Mouse (Mus musculus) heart, adult 2 months (tissue): ENCODE data around the gene Nr1i3. TPM values are rescaled to one million over a fixed set of nuclear protein-coding genes. Genes with fewer than 3 reads are reported as not detected.

Experiments used
- DNase-seq, 2 experiments: peaks; one replicate each; pipeline ENCODE4 v3.0.0; 2021
- H3K27ac ChIP-seq: fragments of 200-600 bp; 2 replicates; pipeline ENCODE4 v1.8.1; 2022
- H3K27me3 ChIP-seq: fragments of 200-500 bp; 2 replicates; pipeline ENCODE4 v1.6.1; 2012; ENCODE audit warnings: mild to moderate bottlenecking, low read length, inconsistent platforms, mixed read lengths; ENCODE audit not compliant: control insufficient read depth, insufficient read depth
- H3K36me3 ChIP-seq: fragments of 200-500 bp; 2 replicates; pipeline ENCODE4 v1.6.1; 2012; ENCODE audit warnings: low read length, inconsistent platforms; ENCODE audit not compliant: control insufficient read depth, insufficient read depth
- H3K4me1 ChIP-seq: fragments of 200-500 bp; 2 replicates; pipeline ENCODE4 v1.6.1; 2011; ENCODE audit warnings: low read length; ENCODE audit not compliant: control insufficient read depth, insufficient read depth
- H3K4me3 ChIP-seq: fragments of 200-600 bp; 2 replicates; pipeline ENCODE4 v1.8.1; 2022
- H3K79me2 ChIP-seq: fragments of 200-500 bp; replicated peaks from 2 replicates; pipeline ENCODE4 v1.6.1; 2012; ENCODE audit warnings: mild to moderate bottlenecking, inconsistent platforms, low read length, moderate library complexity, mixed read lengths; ENCODE audit not compliant: control insufficient read depth, insufficient read depth
- H3K9ac ChIP-seq: fragments of 200-500 bp; 2 replicates; pipeline ENCODE4 v1.6.1; 2012; ENCODE audit warnings: low read depth, mild to moderate bottlenecking, control low read depth, inconsistent platforms, low read length, mixed read lengths
- CTCF ChIP-seq: fragments of 200-600 bp; IDR thresholded peaks from 2 replicates; pipeline ENCODE4 v1.8.1; 2022; ENCODE audit warnings: antibody characterized with exemption, mild to moderate bottlenecking, moderate library complexity
- EP300 ChIP-seq: fragments of 200-500 bp; IDR thresholded peaks from 2 replicates; pipeline ENCODE4 v1.6.1; 2011; ENCODE audit warnings: low read depth, low read length, control low read depth; ENCODE audit not compliant: insufficient read depth
- POLR2A ChIP-seq: fragments of 200-500 bp; IDR thresholded peaks from 2 replicates; pipeline ENCODE4 v1.6.1; 2011; ENCODE audit warnings: mild to moderate bottlenecking, low read depth, low read length, control low read depth; ENCODE audit not compliant: insufficient read depth
- WGBS: fragments of 180-500 bp; shearing (Covaris S2); methylation state at CpG from one replicate; pipeline ENCODE4 v1.1.7; 2018; 5-methylcytosine and 5-hydroxymethylcytosine counted together
- intact Hi-C: fragments of 180-260 bp; cut with DNase I; formaldehyde crosslinking; loops from one replicate; pipeline ENCODE4 v1.15.1; 2025
- polyA plus RNA-seq: library from polyadenylated mRNA; depleted of rRNA; stranded (reverse); fragments of >200 nt; gene quantifications from 2 replicates; pipeline ENCODE4 v1.2.3, GENCODE M21; 2012
- total RNA-seq, 2 experiments: library from RNA; stranded (reverse); gene quantifications; 2 replicates each; pipeline ENCODE4 v1.2.3; 2021

Gene Nr1i3
- total and polyA plus RNA-seq, 3 experiments = not detected

DNA sequence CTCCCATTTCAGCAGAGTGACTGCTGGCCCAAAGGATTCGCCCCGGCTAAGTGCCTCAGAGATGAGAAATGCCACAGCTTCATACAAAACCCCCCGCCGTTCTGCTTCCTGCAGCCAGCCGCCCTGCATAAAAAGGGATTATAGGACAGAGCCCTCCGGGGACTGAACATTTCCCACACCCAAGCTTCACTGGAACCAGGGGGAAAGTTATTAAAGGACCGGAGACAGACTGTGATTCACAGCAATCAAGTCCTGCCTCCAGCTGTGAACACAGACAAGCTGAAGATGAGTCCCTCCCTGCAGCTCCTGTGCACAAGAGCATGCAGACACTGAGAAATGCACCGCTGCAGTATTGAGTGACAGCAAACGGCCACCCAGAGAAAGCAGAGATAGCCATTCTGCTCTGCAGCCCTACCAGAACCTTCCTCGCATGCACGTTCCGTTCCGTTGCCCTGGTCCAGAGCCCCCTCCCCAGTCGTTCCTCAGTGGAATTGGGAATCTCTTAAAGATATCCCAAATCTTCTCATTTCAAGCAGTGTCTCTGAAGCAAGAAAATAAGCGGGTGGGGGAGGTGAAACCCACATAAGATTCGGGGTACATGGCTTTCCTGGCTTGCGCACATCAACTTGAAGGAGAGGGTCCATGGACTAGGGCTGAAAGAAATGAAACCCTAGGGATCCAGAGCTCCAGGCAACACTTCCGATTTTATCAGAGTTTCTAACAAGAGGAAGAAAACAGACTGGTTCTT is 20.5 kb upstream of the Nr1i3 start:
- Histone ChIP-seq H3K9ac (peak overlapping the region; percentile 61), H3K79me2 (peaks cover 2% of the 10 kb centered on the region; the same call in 1 of the 2 replicates), H3K27ac (peak overlapping the region; percentile 69), H3K36me3 (no peaks in the 10 kb centered on the region), H3K4me3 (peak overlapping the region; percentile 42), H3K4me1 (peaks cover 11% of the 10 kb centered on the region), H3K27me3 (0 out of 2 replicates have a peak, but pooled peaks cover 1% of the 10 kb centered on the region)
- peak; percentile 25 to 43 for DNase-seq
- intact Hi-C loops = loop anchor here (2.0 kb wide), 1 partner anchor 28 kb away; no protein-coding TSS in a partner anchor
- WGBS = 8% methylated on average over 18 of the region's 18 CpGs
- TF ChIP-seq CTCF (no peak), EP300 (no peak), POLR2A (no peak)

- WGBS = 38% methylated on average over 11 of the region's 11 CpGs
- Histone ChIP-seq H3K9ac (peak overlapping the region; percentile 90), H3K79me2 (peaks cover 2% of the 10 kb centered on the region; the same call in 1 of the 2 replicates), H3K36me3 (no peaks in the 10 kb centered on the region), H3K27me3 (0 out of 2 replicates have a peak, but pooled peaks cover 1% of the 10 kb centered on the region), H3K4me1 (peaks cover 9% of the 10 kb centered on the region), H3K27ac (peak overlapping the region; percentile 69), H3K4me3 (peak overlapping the region; percentile 42)
- TF ChIP-seq EP300 (no peak), POLR2A (no peak), CTCF (no peak)
- intact Hi-C loops = loop anchor here (2.0 kb wide), 2 partner anchors 27 to 29 kb away; no protein-coding TSS in a partner anchor
- no peak for DNase-seq
Observed at GRCm38 (mm10) chr1:171193911-171194830, 19.6 kb upstream of the Nr1i3 start.

- Histone ChIP-seq H3K27me3 (0 out of 2 replicates have a peak, but pooled peaks cover 1% of the 10 kb centered on the region), H3K79me2 (peaks cover 2% of the 10 kb centered on the region; the same call in 1 of the 2 replicates), H3K9ac (peak overlapping the region; percentile 90), H3K4me3 (peak overlapping the region; percentile 85), H3K4me1 (peaks cover 7% of the 10 kb centered on the region), H3K27ac (peak overlapping the region; percentile 82), H3K36me3 (no peaks in the 10 kb centered on the region)
- WGBS = 26% methylated on average over 20 of the region's 20 CpGs
- no peak for DNase-seq
- TF ChIP-seq CTCF (no peak), POLR2A (no peak), EP300 (no peak)
- intact Hi-C loops = loop anchor here (2.0 kb wide), 1 partner anchor 26 kb away; no protein-coding TSS in a partner anchor
Observed at GRCm38 (mm10) chr1:171195046-171195822, 18.5 kb upstream of the Nr1i3 start.

DNA sequence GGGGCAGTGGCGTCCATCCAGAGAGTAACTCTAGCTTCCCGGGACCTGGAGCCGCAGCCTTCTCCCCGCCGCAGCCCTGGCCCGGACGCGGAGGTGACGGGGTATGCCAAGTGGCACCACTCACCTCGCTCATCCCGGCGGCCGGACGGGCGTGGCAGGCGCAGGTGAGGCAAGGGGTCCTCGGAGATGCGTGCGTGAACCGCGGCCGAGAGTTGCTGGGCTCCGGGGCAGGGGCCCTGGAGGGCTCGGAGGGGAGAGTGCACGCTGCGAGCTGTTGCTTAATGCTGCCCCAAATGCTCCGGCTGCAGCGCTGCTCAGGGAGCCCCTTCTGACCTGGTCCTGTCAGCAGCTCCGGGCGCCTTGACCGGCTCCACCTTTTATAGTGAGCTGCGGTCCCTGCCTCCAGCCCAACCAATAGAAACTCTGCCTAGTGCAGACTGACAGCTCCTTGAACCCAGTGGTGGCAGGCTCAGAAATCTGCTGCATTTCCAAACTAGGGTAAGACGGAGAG is 17.8 kb upstream of the Nr1i3 start, which contains the start of gene Pcp4l1:
Gene Pcp4l1 (minus strand): TSS at position 382 of the 511 bp plus-strand sequence.
- DNase-seq = peak; percentile 78 to 85
- H3K4me1 ChIP-seq = peaks cover 7% of the 10 kb centered on the region
- intact Hi-C loops = loop anchor here (2.0 kb wide), 1 partner anchor 25 kb away; no protein-coding TSS in a partner anchor
- peak within 1 kb of the TSS; percentile 82 for H3K27ac ChIP-seq
- peak within 1 kb of the TSS; percentile 90 for H3K9ac ChIP-seq
- 0 out of 2 replicates have a peak, but pooled peaks cover 1% of the 10 kb centered on the region for H3K27me3 ChIP-seq
- no peaks in the 10 kb centered on the region for H3K36me3 ChIP-seq
- peak within 1 kb of the TSS; percentile 85 for H3K4me3 ChIP-seq
- H3K79me2 ChIP-seq = peaks cover 2% of the 10 kb centered on the region; the same call in 1 of the 2 replicates
- 2% methylated on average over 33 of the region's 33 CpGs for WGBS
- TF ChIP-seq POLR2A (peak; percentile 92), EP300 (no peak)

DNA sequence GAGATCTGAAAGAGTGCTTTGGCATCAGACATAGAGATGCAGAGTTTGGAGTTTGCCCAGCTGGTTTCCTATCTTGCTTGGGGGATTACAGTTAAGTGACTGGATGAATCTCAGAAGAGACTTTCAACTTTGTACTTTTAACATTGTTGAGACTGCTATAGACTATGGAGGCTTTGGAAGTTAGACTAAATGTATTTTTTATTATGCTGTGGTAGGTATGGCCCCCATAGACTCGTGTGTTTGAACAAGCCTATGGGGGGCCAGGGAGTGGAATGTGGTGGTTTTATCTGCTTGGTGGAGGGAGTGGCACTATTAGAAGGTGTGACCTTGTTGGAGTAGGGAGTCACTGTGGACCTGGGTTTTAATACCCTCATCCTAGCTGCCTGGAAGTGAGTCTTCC is 14.2 kb upstream of the Nr1i3 start:
- WGBS = 53% methylated on average over 1 of the region's 1 CpGs
- Histone ChIP-seq H3K36me3 (no peaks in the 10 kb centered on the region), H3K79me2 (peaks cover 2% of the 10 kb centered on the region; the same call in 1 of the 2 replicates), H3K9ac (no peak overlapping the region), H3K27me3 (0 out of 2 replicates have a peak, but pooled peaks cover 1% of the 10 kb centered on the region), H3K27ac (no peak overlapping the region), H3K4me1 (peaks cover 2% of the 10 kb centered on the region), H3K4me3 (no peak overlapping the region)
- DNase-seq = no peak
- intact Hi-C loops = no loop called here
- TF ChIP-seq EP300 (no peak), POLR2A (no peak), CTCF (no peak)
